Mouse (Mus musculus) T-cell, adult 2 months (primary cell): Measurements from ENCODE around the gene Scap.
"Not testable (repeated sequence)": the region's sequence is repeated elsewhere in the genome, so short reads cannot be mapped to it uniquely, and the experiment has no call there.

Source experiments
- DNase-seq: peaks from one replicate; pipeline ENCODE4 v3.0.0; 2022; ENCODE audit warnings: low spot score

Gene Scap

DNA sequence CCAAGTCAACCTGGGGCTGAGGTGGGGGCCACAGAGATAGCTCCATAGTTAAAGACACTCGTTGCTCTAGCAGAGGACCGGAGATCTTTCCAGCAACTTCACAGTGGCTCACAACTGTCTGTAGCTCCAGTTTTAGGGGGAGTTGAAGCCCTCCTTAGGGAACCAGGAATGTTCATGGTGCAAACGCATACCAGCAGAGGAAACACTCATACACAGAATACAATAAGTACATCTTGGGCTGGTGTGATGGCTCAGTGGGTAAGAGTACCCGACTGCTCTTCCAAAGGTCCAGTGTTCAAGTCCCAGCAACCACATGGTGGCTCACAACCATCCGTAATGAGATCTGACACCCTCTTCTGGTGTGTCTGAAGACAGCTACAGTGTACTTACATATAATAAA is 2.2 kb upstream of the Scap start:
- DNase-seq: not testable (repeated sequence)

DNA sequence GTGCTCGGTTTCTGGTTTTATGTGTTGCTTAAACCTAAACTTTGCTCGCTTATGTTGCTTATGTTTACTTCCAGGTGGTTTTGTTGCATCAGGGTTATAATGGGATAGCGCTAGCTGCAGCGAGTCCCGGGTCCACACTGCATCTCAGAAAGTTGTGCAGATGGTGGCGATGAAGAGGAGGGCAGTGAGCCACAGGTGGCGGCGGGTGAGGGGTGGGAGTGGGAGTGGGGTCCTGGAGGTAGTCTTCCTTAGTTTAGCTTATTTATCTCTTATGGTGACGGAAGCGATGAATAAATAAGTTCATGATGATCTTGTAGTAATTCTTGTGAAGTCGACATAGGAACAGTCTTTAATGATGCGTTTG is 790 bp downstream of the Scap start:
- DNase-seq: no peak

DNA sequence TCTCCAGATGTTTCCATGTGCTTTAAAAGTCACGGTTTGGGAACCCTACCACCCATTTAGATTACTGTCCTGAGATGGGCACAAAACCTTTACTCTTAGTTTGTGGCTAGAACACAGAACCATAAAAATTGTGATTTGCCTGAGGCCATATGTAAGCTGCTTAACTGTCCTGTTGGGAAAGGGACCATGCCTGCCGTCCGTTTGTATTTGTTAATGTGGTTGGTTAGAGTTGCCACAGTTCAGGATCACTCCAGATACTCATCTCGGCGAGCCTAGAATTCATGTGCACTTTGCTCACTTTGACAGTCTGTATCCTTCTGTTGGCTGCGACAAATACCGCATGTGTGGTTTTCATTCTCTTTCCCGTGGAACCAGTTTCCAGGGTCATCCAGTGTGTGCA is 1.8 kb downstream of the Scap start:
- no peak for DNase-seq

DNA sequence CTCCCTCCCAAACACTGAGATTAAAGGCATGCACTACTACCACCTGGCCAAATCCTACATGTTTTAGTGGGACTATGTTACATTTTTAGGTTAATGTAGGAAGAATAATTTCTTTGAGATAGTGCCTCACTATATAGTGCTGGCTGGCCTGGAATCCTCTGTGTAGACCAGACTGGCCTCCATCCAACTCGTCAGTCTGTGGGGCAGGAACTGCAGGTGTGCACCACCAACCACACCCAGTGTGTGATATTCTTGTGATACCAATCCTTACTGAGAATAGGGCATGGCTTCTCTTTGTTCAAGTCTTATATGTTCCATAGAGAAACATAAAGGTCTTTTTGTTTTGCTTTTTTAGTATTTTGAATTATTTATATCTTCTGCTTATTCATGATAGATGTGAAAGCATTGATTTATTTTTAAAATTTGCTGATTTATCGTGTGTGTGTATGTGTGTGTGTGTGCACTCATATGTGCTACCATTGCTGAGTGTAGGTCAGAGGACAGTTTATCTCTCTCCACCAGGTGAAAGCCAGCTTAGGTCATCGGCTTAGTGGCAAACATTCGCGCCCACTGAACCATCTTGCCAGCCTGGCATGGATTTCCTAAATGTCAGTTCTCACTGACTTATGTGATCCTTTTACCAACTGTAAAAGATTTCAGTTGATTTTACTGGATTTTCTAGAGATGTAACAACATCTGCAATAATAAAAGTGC is 7.1 kb downstream of the Scap start:
- DNase-seq: no peak

DNA sequence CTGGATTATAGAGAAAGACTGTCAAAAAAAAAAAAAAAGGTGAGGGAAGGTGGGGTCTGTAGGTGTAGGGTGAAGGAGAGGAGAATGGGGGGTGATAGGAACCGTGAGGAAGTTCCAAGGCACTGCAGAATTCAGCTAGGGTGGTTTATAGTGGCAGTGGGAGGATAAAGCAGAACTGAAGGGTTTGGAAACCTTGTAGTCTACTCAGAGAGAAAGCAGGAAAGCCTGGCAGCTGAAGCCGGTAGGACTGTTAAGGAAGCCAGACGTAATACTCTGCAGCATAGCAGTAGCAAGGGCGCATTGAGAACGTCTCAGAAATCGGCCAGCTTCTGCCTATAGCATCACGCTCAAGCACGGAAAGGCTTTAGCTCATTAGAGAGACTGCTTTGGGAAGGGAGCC is 8.9 kb downstream of the Scap start:
- no peak for DNase-seq

DNA sequence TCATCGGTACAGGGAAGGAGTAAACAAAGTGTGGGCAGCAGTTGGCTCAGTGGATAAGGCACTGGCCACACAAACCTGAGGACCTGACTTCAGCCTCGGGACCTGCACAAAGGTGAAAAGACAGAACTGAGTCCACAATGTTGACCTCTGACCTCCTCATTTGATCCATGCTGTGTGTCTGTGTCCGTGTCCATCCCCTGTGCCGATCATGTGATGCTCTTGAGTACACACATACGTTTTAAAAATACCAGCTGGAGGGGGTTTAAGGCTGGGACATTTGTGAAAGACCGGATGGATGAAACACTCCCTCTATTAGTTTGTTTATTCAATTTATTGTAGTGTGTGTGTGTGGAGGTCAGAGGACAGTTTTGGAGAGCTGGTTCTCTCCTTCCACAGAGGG is 10.7 kb downstream of the Scap start:
- DNase-seq: no peak

DNA sequence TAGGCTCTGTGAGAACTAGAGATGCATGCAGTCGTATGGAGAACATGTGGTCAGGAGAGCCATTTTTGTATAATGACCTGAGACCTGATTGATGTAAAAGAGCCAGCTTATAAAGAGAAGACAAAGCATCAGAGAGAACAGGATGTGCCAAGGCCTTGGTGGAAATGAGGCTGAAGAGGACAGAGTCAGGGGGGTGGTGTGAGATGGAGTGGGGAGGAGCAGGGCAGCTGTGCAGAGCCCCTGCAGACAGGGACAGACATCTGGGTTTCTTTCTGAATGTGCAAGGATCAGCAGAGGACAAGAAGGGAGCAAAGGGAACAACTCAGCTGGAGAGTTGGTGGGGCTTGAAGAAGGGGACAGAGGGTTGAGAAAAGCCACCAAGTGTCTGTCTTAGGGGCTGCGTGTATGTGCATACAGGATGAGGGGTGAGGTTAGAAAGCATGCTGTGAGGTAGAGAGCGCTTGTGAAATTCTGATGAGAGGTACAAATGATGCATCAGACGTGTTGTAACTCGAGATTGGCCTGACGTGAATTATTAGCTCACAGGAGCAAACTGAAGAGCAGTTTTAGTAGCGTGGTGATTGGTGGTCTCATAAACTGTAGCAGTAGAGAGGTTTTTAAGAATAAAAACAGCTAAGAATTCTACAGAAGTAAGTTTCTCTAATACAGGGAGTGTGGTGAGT is 12.1 kb downstream of the Scap start:
- DNase-seq: no peak

DNA sequence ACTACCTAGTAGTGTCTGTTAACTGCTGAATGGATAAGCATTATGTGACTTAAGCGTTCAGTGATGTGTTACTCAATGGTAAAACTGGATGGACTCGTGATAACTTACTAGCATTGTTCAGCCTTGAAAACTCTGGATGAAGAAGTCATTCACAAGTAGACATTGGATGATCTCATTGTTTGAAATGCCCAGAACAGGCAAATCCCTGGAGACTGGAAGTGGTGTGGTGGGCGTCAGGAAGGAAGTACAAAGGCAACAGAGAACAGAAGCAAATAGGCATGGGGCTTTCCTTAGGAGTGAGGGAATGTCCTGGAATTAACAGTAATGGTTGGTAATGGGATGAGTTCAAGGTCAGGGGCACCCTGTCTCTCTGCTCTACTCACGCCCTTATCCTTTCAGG is 15.8 kb downstream of the Scap start:
- no peak for DNase-seq

DNA sequence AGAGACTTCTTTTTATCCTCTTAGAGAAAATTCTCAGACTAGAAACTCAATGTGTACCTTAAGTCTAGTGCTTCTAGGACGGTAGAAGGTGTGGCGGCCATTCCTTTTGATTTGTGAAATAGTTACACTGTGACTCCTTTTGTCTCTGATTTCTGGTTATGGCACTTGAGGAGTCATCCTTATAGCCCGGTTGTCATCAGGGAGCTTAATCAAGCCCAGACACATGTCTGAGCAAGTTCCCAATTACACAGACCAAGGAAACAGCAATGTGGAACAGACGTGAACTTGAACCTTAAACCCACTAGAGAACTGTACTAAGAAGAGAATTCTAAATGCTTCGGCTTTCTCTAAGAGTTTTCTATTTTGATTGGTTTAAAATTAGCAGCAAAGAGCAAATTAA is 17.1 kb downstream of the Scap start:
- DNase-seq: no peak

DNA sequence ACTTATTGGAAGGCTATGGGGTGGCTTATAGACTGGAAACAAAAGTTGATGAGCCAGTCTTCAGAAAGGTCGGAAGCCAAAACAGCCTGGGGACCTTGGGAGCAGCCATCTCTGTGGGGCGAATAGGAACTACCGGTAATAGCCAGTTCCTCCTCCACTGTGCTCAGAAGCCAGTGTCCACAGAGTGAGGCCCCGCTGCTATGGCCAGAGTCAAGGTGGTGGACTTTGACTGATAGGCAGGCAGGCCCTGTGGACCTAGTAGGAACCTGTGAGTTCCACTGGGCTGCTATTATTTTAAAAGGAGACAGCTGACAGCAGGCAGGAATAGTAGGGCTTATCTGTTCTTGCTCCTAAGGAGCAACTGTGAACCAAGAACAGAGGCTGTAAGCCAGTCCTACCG is 17.5 kb downstream of the Scap start:
- DNase-seq: no peak

DNA sequence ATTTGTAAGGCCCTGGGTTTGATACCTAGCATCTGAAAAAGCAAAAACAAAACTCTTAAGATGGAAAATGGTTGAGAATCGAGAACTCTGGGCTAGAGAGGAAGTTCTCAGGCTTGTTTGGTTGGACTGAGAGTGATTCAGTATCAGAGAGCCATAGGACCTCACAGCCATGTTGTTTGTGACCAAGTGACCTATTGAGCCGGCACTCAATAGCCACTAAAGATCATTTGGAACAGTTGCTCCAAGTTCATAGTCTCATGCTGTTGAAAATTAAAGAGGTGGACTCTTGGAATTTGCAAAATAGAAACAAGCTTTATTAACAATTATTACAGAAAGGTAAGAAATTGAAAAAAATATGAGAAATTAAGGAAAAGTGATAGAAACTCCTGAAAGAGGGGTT is 18.3 kb downstream of the Scap start:
- no peak for DNase-seq

DNA sequence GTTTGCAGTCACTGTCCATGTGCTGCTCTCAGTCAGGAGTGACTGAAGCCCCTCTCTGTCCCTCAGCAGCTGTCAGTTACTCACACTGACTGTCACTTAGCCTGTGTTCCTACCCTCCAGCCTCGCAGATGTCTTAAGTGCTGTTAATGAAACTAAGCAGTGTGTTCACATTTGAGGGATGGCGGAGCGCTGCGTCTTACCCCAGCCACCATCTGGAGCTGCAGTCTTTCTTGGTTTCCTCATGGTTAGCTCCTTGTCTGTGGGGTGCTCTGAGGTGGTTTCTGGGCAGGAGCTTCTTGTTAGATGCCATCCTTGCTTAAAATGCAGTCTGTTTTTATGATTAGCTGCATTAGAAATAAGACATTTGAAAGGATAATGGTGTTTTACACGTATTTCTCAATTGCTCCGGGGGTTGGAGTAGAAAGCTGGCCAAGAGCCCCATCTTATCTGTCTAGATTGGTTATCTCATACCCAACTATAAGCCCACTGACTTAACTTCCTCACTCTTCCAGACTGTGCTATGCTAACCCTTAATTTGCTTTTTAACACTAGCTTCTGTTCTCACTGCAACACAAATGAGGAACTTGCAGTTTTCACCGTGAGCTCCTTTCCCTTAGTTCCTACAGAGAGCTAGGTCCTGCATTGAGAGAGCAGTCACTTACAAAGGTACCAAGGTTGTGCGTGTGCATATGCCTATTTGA is 19.0 kb downstream of the Scap start:
- DNase-seq: no peak

DNA sequence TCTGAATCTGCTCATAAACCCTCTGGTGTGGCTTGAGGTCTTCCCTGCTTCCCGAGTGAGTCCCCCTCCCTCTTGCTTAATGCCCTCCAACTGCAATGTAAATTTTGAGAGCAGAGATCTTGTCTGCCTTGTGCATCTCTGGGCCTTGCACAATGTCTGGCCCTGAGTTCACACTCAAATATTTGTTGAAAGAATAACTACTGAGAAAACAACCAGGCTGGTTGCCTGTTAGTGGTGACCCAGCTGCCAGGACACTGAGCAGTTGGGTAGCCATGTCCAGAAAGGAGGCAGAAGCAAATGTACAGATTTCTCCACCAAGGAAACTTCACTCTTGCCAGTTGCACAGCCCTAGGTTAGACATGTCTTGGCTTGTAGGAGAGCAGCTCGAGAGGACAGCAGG is 25.3 kb downstream of the Scap start:
- DNase-seq: no peak

DNA sequence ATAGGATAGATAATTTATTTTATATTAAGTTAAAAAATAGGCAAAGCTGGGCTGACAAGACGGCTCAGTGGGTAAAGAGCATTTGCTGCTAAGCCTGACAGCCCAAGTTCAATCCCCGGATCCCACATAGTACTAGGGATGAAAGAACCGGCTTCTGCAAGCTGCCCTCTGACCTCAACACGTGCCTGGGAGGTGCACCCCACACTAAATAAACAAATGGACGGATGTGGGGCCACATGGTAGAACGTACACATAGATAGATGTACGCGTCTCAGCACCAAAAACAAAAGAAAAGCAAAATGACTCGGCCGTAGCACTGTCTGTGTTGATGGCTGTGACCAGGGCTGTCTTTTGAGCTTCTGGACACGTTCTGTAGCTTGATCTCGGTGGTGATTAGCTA is 28.2 kb downstream of the Scap start:
- no peak for DNase-seq

DNA sequence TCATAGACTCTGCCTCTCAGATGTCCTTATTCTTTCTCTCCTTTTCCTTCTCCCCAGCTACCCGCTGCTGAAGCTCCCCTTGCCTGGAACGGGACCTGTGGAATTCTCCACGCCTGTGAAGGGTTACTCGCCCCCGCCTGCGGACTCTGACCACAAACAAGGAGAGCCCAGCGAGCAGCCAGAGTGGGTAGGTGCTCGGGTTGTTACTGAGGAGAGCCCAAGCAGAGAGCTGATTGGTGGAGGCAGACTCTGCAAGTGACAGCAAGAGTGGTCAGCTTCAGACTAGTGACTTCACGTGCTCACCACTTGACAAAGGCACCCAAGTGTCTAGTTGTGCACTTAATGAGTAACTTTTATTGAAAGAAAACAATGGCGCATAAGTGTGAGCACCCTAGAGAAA is 29.2 kb downstream of the Scap start:
- DNase-seq: no peak

DNA sequence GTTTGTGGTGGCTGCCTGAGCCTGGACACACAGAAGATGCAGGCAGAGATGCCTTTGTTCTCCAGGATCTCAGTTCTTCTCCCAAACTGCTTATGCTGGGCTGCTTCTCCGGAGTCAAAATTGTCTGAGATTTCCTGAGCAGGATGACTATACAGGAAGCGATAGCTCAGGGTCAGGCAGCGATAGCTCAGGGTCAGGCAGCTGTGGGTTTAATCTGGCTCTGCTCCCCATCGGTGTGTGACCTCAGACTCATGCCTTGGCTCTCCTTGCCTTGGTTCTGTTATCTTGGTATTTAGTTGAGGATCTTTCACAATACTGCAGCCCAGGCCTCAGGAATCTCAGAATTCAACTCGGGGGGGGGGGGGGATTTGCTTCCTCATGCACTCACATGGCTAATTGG is 33.7 kb downstream of the Scap start:
- no peak for DNase-seq

DNA sequence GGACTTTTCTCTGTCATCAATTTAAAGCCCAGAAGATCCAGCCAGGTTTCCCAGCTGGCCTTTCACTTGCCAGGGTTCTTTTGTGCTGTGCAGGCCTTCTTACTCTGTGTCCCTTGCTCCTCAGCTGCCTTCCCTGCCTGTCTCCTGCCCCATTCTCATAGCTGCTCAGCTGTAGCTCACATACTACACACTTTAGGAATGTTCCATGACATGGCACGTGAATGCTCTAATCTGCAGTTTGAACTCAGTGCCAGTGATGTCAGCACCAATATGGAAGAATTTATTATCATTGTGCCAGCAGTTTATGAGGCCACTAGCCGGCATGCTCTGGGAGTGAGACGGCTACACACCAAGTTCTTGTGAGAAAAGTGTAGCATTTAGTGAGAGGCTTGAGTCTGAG is 36.8 kb downstream of the Scap start:
- no peak for DNase-seq

DNA sequence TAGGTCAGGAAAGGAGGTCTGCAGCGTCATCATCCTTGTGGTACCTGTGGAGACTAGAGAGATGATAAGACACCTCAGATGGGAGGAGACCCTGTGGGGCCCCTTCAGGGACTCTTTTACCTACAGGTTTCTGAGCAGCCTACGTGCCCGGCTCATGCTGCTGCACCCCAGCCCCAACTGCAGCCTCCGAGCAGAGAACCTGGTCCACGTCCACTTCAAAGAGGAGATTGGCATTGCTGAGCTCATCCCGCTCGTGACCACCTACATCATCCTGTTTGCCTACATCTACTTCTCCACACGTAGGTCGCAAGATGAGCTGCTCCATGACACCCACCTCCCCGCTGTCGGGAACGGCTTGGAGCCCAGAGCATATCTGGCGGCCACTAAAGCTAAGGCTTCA is 40.8 kb downstream of the Scap start:
- no peak for DNase-seq

DNA sequence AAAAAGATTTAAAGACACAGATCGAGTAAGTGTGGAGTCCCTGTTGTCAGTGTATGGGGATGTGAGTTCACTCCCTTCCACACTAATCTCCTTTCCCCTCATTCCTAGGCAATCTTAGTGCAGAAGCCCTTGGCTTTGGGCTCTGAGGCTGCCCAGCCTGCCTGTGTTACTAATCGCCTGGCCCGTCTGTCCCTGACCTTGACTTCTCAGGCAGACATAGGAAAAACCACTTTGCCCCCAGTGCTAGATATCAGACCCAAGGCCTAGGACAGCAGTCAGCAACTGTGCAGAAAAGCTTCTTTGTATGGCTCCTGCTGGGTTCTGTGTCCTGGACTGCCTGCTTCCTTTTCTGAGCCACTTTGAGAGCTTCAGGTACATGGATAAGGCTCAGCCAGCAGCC is 42.6 kb downstream of the Scap start:
- DNase-seq: no peak

DNA sequence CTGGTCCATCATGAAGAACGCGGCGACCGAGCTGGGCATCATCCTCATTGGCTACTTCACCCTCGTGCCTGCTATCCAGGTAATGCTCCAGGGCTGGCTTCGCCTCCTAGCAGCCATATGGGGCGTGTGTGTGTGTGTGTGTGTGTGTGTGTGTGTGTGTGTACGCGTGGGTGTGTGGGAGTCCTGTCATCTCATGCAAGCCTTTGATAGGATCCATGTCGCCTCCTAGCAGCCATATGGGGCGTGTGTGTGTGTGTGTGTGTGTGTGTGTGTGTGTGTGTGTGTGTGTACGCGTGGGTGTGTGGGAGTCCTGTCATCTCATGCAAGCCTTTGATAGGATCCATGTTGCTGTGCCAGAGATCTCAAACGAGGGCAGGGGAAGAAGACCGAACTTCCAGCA is 44.6 kb downstream of the Scap start:
- not testable (repeated sequence) for DNase-seq

DNA sequence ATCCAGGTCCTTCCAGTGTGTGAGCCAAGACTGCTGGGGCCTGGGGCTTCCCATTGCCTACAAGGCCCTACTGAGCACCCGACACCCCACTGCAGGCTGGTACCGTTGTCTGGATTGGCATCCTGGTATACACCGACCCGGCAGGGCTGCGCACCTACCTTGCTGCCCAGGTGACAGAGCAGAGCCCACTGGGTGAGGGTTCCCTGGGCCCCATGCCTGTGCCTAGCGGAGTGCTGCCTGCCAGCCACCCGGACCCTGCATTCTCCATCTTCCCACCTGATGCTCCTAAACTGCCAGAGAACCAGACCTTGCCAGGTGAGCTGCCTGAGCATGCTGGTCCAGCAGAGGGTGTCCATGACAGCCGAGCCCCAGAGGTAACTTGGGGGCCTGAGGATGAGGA is 46.3 kb downstream of the Scap start:
- DNase-seq: no peak

DNA sequence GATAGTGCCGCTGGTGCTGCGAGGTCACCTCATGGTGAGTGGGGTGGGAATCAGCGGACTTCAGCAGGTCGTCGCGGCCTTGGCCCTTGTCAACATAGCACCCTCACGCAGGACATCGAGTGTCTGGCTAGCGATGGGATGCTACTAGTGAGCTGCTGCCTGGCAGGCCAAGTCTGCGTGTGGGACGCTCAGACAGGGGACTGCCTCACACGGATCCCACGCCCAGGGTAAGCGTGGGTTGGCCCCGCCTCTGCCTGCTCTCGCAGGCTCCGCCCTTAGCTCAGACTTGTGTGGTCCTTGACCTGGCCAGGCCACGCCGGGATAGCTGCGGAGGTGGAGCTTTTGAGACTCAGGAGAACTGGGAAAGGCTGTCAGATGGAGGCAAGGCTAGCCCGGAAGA is 47.6 kb downstream of the Scap start:
- DNase-seq: no peak

DNA sequence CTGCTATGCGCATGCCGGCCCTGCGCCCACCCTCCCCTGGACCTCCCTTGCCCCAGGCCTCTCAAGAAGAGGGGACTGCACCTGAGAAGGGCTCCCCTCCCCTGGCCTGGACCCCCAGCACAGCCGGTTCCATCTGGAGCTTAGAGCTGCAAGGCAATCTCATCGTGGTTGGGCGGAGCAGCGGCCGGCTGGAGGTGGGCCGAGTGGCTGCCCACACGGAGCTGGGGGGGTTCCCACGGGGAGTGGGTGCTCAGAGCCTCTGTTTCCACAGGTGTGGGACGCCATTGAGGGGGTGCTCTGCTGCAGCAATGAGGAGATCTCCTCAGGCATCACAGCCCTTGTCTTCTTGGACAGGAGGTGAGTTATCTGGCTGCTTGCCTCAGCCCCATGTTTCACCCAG is 48.2 kb downstream of the Scap start:
- no peak for DNase-seq
